Mouse (Mus musculus): ENCODE data around the gene Alad. TPM values are rescaled to one million over a fixed set of nuclear protein-coding genes. Genes with fewer than 3 reads are reported as not detected.
"Not testable (repeated sequence)": the region's sequence is repeated elsewhere in the genome, so short reads cannot be mapped to it uniquely, and the experiment has no call there.

Gene Alad
- polyA plus RNA-seq, 1 experiment: 50.2 TPM

- TF ChIP-seq CTCF (IDR thresholded peaks at IDR 0.05; ENCODE audit: borderline replicate concordance, extremely low read depth, insufficient read depth, insufficient read length) (no peak), POLR2A (IDR thresholded peaks at IDR 0.05; ENCODE audit: borderline replicate concordance, extremely low read depth, insufficient read depth, insufficient read length, poor library complexity, severe bottlenecking) (no peak)
- DNase-seq (ENCODE audit: low read depth): no peak
Observed at GRCm38 (mm10) chr4:62484928-62485327, 34.8 kb downstream of the Alad start.

- DNase-seq (ENCODE audit: low read depth): no peak
Observed at GRCm38 (mm10) chr4:62480709-62481605, 38.8 kb downstream of the Alad start.

GRCm38 (mm10) chr4:62479937-62480708 is 39.6 kb downstream of the Alad start, which contains the start of gene Bspry:
Gene Bspry (plus strand): TSS chr4:62480053.
- DNase-seq (ENCODE audit: low read depth): peak; percentile 23
- TF ChIP-seq POLR2A (IDR thresholded peaks at IDR 0.05; ENCODE audit: borderline replicate concordance, extremely low read depth, insufficient read depth, insufficient read length, poor library complexity, severe bottlenecking): no peak
- no peak for TF ChIP-seq CTCF (IDR thresholded peaks at IDR 0.05; ENCODE audit: borderline replicate concordance, extremely low read depth, insufficient read depth, insufficient read length)

More at GRCm38 (mm10) chr4:62480709-62481605, 38.8 kb downstream of the Alad start:
- TF ChIP-seq POLR2A (IDR thresholded peaks at IDR 0.05; ENCODE audit: borderline replicate concordance, extremely low read depth, insufficient read depth, insufficient read length, poor library complexity, severe bottlenecking): no peak
- no peak for TF ChIP-seq CTCF (IDR thresholded peaks at IDR 0.05; ENCODE audit: borderline replicate concordance, extremely low read depth, insufficient read depth, insufficient read length)

- not testable (repeated sequence) for DNase-seq (ENCODE audit: low read depth)
Observed at GRCm38 (mm10) chr4:62479593-62479936, 40.2 kb downstream of the Alad start.

- TF ChIP-seq CTCF (IDR thresholded peaks at IDR 0.05; ENCODE audit: borderline replicate concordance, extremely low read depth, insufficient read depth, insufficient read length) (no peak), POLR2A (IDR thresholded peaks at IDR 0.05; ENCODE audit: borderline replicate concordance, extremely low read depth, insufficient read depth, insufficient read length, poor library complexity, severe bottlenecking) (no peak)
- no peak for DNase-seq (ENCODE audit: low read depth)
Observed at GRCm38 (mm10) chr4:62477542-62478244, 42.0 kb downstream of the Alad start.

GRCm38 (mm10) chr4:62475793-62476192 is 43.9 kb downstream of the Alad start:
- TF ChIP-seq CTCF (IDR thresholded peaks at IDR 0.05; ENCODE audit: borderline replicate concordance, extremely low read depth, insufficient read depth, insufficient read length): no peak
- TF ChIP-seq POLR2A (IDR thresholded peaks at IDR 0.05; ENCODE audit: borderline replicate concordance, extremely low read depth, insufficient read depth, insufficient read length, poor library complexity, severe bottlenecking): no peak

GRCm38 (mm10) chr4:62475131-62475530 is 44.6 kb downstream of the Alad start:
- DNase-seq (ENCODE audit: low read depth): no peak
- TF ChIP-seq POLR2A (IDR thresholded peaks at IDR 0.05; ENCODE audit: borderline replicate concordance, extremely low read depth, insufficient read depth, insufficient read length, poor library complexity, severe bottlenecking) (no peak), CTCF (IDR thresholded peaks at IDR 0.05; ENCODE audit: borderline replicate concordance, extremely low read depth, insufficient read depth, insufficient read length) (no peak)

More at GRCm38 (mm10) chr4:62475793-62476192, 43.9 kb downstream of the Alad start:
- no peak for DNase-seq (ENCODE audit: low read depth)

- no peak for DNase-seq (ENCODE audit: low read depth)
- no peak for TF ChIP-seq POLR2A (IDR thresholded peaks at IDR 0.05; ENCODE audit: borderline replicate concordance, extremely low read depth, insufficient read depth, insufficient read length, poor library complexity, severe bottlenecking)
- TF ChIP-seq CTCF (IDR thresholded peaks at IDR 0.05; ENCODE audit: borderline replicate concordance, extremely low read depth, insufficient read depth, insufficient read length): no peak
Observed at GRCm38 (mm10) chr4:62472071-62472470, 47.6 kb downstream of the Alad start.

- DNase-seq (ENCODE audit: low read depth): peak; percentile 93
- TF ChIP-seq CTCF (IDR thresholded peaks at IDR 0.05; ENCODE audit: borderline replicate concordance, extremely low read depth, insufficient read depth, insufficient read length) (no peak), POLR2A (IDR thresholded peaks at IDR 0.05; ENCODE audit: borderline replicate concordance, extremely low read depth, insufficient read depth, insufficient read length, poor library complexity, severe bottlenecking) (peak; percentile 18; the same call in 1 of the 2 replicates)
Observed at GRCm38 (mm10) chr4:62470598-62471051, 49.1 kb downstream of the Alad start, which contains the start of gene Wdr31. Gene Wdr31 (minus strand): TSS chr4:62470896.

- no peak for TF ChIP-seq CTCF (IDR thresholded peaks at IDR 0.05; ENCODE audit: borderline replicate concordance, extremely low read depth, insufficient read depth, insufficient read length)
- no peak for TF ChIP-seq POLR2A (IDR thresholded peaks at IDR 0.05; ENCODE audit: borderline replicate concordance, extremely low read depth, insufficient read depth, insufficient read length, poor library complexity, severe bottlenecking)
- DNase-seq (ENCODE audit: low read depth): no peak
Observed at GRCm38 (mm10) chr4:62468158-62468557, 51.6 kb downstream of the Alad start.

- no peak for DNase-seq (ENCODE audit: low read depth)
- TF ChIP-seq CTCF (IDR thresholded peaks at IDR 0.05; ENCODE audit: borderline replicate concordance, extremely low read depth, insufficient read depth, insufficient read length) (no peak), POLR2A (IDR thresholded peaks at IDR 0.05; ENCODE audit: borderline replicate concordance, extremely low read depth, insufficient read depth, insufficient read length, poor library complexity, severe bottlenecking) (no peak)
Observed at GRCm38 (mm10) chr4:62463124-62463523, 56.6 kb downstream of the Alad start.

Measured in brain, embryonic 14.5 days (tissue).